Mouse (Mus musculus) ovary, adult 18-20 months (tissue): ENCODE data around the gene Anxa11.
"Not testable (repeated sequence)": the region's sequence is repeated elsewhere in the genome, so short reads cannot be mapped to it uniquely, and the experiment has no call there.

ENCODE experiments used
- DNase-seq: peaks from one replicate; pipeline ENCODE4 v3.0.0; 2022; ENCODE audit warnings: low spot score, mixed read lengths

Gene Anxa11

GRCm38 (mm10) chr14:25841579-25841978 lies 377 bp upstream of the Anxa11 start:
- DNase-seq = no peak

GRCm38 (mm10) chr14:25842688-25843003 lies 690 bp downstream of the Anxa11 start:
- DNase-seq = no peak

GRCm38 (mm10) chr14:25844372-25844771 lies 2.4 kb downstream of the Anxa11 start:
- no peak for DNase-seq

GRCm38 (mm10) chr14:25845832-25846383 lies 4.0 kb downstream of the Anxa11 start:
- DNase-seq = no peak

GRCm38 (mm10) chr14:25846516-25846915 lies 4.6 kb downstream of the Anxa11 start:
- DNase-seq = no peak

GRCm38 (mm10) chr14:25847660-25848059 lies 5.7 kb downstream of the Anxa11 start:
- DNase-seq = no peak

- no peak for DNase-seq
Measured at GRCm38 (mm10) chr14:25848237-25848636, 6.3 kb downstream of the Anxa11 start.

- not testable (repeated sequence) for DNase-seq
Measured at GRCm38 (mm10) chr14:25848708-25849107, 6.8 kb downstream of the Anxa11 start.

GRCm38 (mm10) chr14:25850433-25850832 lies 8.5 kb downstream of the Anxa11 start:
- DNase-seq = no peak

GRCm38 (mm10) chr14:25851189-25851588 lies 9.2 kb downstream of the Anxa11 start:
- no peak for DNase-seq

GRCm38 (mm10) chr14:25852121-25852561 lies 10.2 kb downstream of the Anxa11 start:
- no peak for DNase-seq

- DNase-seq = no peak
Measured at GRCm38 (mm10) chr14:25853295-25853694, 11.3 kb downstream of the Anxa11 start.

GRCm38 (mm10) chr14:25853717-25854452 lies 11.9 kb downstream of the Anxa11 start:
- DNase-seq = no peak

GRCm38 (mm10) chr14:25855241-25855885 lies 13.4 kb downstream of the Anxa11 start:
- DNase-seq = no peak

GRCm38 (mm10) chr14:25857168-25857621 lies 15.2 kb downstream of the Anxa11 start:
- no peak for DNase-seq

GRCm38 (mm10) chr14:25857940-25858339 lies 16.0 kb downstream of the Anxa11 start:
- no peak for DNase-seq

GRCm38 (mm10) chr14:25861771-25862530 lies 20.0 kb downstream of the Anxa11 start:
- no peak for DNase-seq

GRCm38 (mm10) chr14:25863721-25864120 lies 21.8 kb downstream of the Anxa11 start:
- no peak for DNase-seq

GRCm38 (mm10) chr14:25865251-25865650 lies 23.3 kb downstream of the Anxa11 start:
- DNase-seq = no peak

GRCm38 (mm10) chr14:25866384-25866783 lies 24.4 kb downstream of the Anxa11 start:
- no peak for DNase-seq

- peak; percentile 79 for DNase-seq
Measured at GRCm38 (mm10) chr14:25866832-25867231, 24.9 kb downstream of the Anxa11 start.

GRCm38 (mm10) chr14:25867834-25868233 lies 25.9 kb downstream of the Anxa11 start:
- DNase-seq = no peak

GRCm38 (mm10) chr14:25868706-25869105 lies 26.8 kb downstream of the Anxa11 start:
- no peak for DNase-seq
